Mouse (Mus musculus): Measurements from ENCODE around the gene Trim33. TPM values are rescaled to one million over a fixed set of nuclear protein-coding genes. Genes with fewer than 3 reads are reported as not detected.

The Trim33 gene
- polyA plus RNA-seq, 1 experiment from 2014 or later: 35.4 TPM

Other genes starting within 250 kb of the Trim33 start
- 139 and 144 TPM in 2 replicates for gene Nras, start 221.0 kb upstream of the Trim33 start, polyA plus RNA-seq (2016; fragmentation: Nextera tagmentation; extraction: Ambion mirVana)
- not detected in 2 replicates for gene Ampd1, start 205.3 kb upstream of the Trim33 start, polyA plus RNA-seq (2016; fragmentation: Nextera tagmentation; extraction: Ambion mirVana)
- 2.1 and 3.4 TPM in 2 replicates for gene Dennd2c, start 176.7 kb upstream of the Trim33 start, polyA plus RNA-seq (2016; fragmentation: Nextera tagmentation; extraction: Ambion mirVana)
- gene Bcas2, start 107.6 kb upstream of the Trim33 start, polyA plus RNA-seq (2016; fragmentation: Nextera tagmentation; extraction: Ambion mirVana): 230 and 243 TPM in 2 replicates